Mouse (Mus musculus) myocyte (in vitro differentiated cells): Measurements from ENCODE around the gene Actn2. TPM values are rescaled to one million over a fixed set of nuclear protein-coding genes. Genes with fewer than 3 reads are reported as not detected.

Experiments
- H3K27me3 ChIP-seq: one replicate; pipeline ENCODE4 v1.6.1; 2011; ENCODE audit not compliant: control insufficient read depth, insufficient read depth, insufficient read length
- H3K36me3 ChIP-seq: one replicate; pipeline ENCODE4 v1.6.1; 2011; ENCODE audit not compliant: control insufficient read depth, insufficient read depth
- H3K4me2 ChIP-seq: one replicate; pipeline ENCODE4 v1.6.1; 2011; ENCODE audit warnings: low read depth, control low read depth
- H3K4me3 ChIP-seq: one replicate; pipeline ENCODE4 v1.5.1; 2011; ENCODE audit warnings: mild to moderate bottlenecking, control low read depth, moderate library complexity
- H3K79me2 ChIP-seq: one replicate; pipeline ENCODE4 v1.6.1; 2011; ENCODE audit not compliant: control insufficient read depth, insufficient read depth
- H3ac ChIP-seq: one replicate; pipeline ENCODE4 v1.6.1; 2011; ENCODE audit not compliant: control insufficient read depth, insufficient read length
- CEBPB ChIP-seq: IDR thresholded peaks from 2 replicates; pipeline ENCODE4 v1.6.1; 2011; ENCODE audit warnings: mild to moderate bottlenecking, moderate library complexity; ENCODE audit not compliant: poor library complexity, insufficient read depth, severe bottlenecking
- E2F4 ChIP-seq: IDR thresholded peaks from one replicate; pipeline ENCODE4 v1.6.1; 2011; ENCODE audit warnings: mild to moderate bottlenecking, control low read depth, moderate library complexity; ENCODE audit not compliant: insufficient read depth
- MAX ChIP-seq: IDR thresholded peaks from one replicate; pipeline ENCODE4 v1.6.1; 2011; ENCODE audit warnings: low read depth, mild to moderate bottlenecking, control low read depth
- MYOD1 ChIP-seq, 3 experiments: IDR thresholded peaks; one replicate each; pipeline ENCODE4 v1.6.1; 2011; ENCODE audit warnings: control low read depth in 2 of 3, low read depth in 2 of 3, mild to moderate bottlenecking in 2 of 3, moderate library complexity in 1 of 3; ENCODE audit not compliant: insufficient read length in 2 of 3, control insufficient read depth in 1 of 3
- MYOG ChIP-seq, 3 experiments: IDR thresholded peaks; one replicate each; pipeline ENCODE4 v1.6.1; 2011; ENCODE audit warnings: control low read depth in 2 of 3, low read depth in 2 of 3, mild to moderate bottlenecking in 2 of 3; ENCODE audit not compliant: insufficient read length in 2 of 3, control insufficient read depth in 1 of 3, insufficient read depth in 1 of 3
- POLR2A ChIP-seq: IDR thresholded peaks from one replicate; pipeline ENCODE4 v1.6.1; 2011; ENCODE audit warnings: low read depth, mild to moderate bottlenecking, control low read depth, moderate library complexity; ENCODE audit not compliant: insufficient read length
- POLR2AphosphoS2 ChIP-seq: IDR thresholded peaks from one replicate; pipeline ENCODE4 v1.6.1; 2011; ENCODE audit warnings: low read depth, control low read depth; ENCODE audit not compliant: insufficient read length
- REST ChIP-seq: IDR thresholded peaks from one replicate; pipeline ENCODE4 v1.6.1; 2011; ENCODE audit warnings: mild to moderate bottlenecking, control low read depth, moderate library complexity; ENCODE audit not compliant: insufficient read depth, insufficient read length
- SRF ChIP-seq: IDR thresholded peaks from one replicate; pipeline ENCODE4 v1.6.1; 2011; ENCODE audit warnings: low read depth; ENCODE audit not compliant: control insufficient read depth, insufficient read length
- TCF12 ChIP-seq: IDR thresholded peaks from one replicate; pipeline ENCODE4 v1.6.1; 2011; ENCODE audit warnings: mild to moderate bottlenecking, control low read depth; ENCODE audit not compliant: poor library complexity, insufficient read depth, severe bottlenecking
- TCF3 ChIP-seq: IDR thresholded peaks from one replicate; pipeline ENCODE4 v1.6.1; 2011; ENCODE audit warnings: low read depth, control low read depth; ENCODE audit not compliant: insufficient read length
- USF1 ChIP-seq: IDR thresholded peaks from one replicate; pipeline ENCODE4 v1.6.1; 2011; ENCODE audit warnings: low read depth, mild to moderate bottlenecking, control low read depth, moderate library complexity
- polyA plus RNA-seq: library from polyadenylated mRNA; unstranded; fragments of >200 nt; fragmentation: generic; extraction: Trizol; gene quantifications from one replicate; pipeline ENCODE4 v1.2.1, GENCODE M21; 2012; ENCODE audit warnings: missing spikeins

Gene Actn2
- polyA plus RNA-seq, result 147 TPM

GRCm38 (mm10) chr13:12340183-12340975 is at the start of gene Actn2:
TSS of gene Actn2 (minus strand) at chr13:12340760.
- Histone ChIP-seq H3ac (no peak within 1 kb of the TSS), H3K4me3 (peak within 1 kb of the TSS; percentile 15), H3K4me2 (peak within 1 kb of the TSS; percentile 54), H3K27me3 (no peaks in the 10 kb centered on the region), H3K79me2 (no peaks in the 10 kb centered on the region), H3K36me3 (no peaks in the 10 kb centered on the region)
- no peak for TF ChIP-seq REST
- TF ChIP-seq E2F4, result no peak
- TF ChIP-seq POLR2AphosphoS2, result no peak
- TF ChIP-seq POLR2A, result peak; percentile 51
- TF ChIP-seq SRF, result no peak
- no peak for TF ChIP-seq USF1

- TF ChIP-seq MYOD1 (IDR thresholded peaks at IDR 0.05; ENCODE audit: control insufficient read depth in 1 of 3, insufficient read length in 2 of 3, low read depth in 2 of 3) (no peak), CEBPB (no peak), TCF3 (no peak), MAX (no peak), E2F4 (no peak), SRF (no peak), POLR2AphosphoS2 (no peak), TCF12 (no peak)
- H3K27me3 ChIP-seq, result no peaks in the 10 kb centered on the region
These were observed 45.7 kb upstream of the Actn2 start for GRCm38 (mm10) chr13:12386286-12386685.

DNA sequence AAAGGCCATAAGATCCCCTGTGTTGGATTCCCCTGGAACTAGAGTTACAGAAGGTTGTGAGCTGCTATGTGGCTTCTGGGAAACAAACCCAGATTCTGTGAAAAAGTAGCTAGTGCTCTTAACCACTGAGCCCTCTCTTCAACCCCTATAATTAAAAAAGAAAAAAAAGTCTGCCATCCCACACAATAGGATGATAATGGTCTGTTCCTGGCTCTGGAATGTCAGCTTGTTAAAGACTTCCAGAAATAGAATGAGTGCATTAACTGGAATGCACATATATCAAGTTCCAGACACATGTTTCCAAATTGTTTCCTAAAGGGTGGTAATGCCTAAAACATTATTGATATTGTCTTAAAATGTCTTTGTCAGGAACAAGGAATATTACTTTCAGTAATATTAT is 44.2 kb upstream of the Actn2 start:
- H3ac ChIP-seq, result no peak overlapping the region
- no peak overlapping the region for H3K4me3 ChIP-seq
- peak overlapping the region; percentile 14 for H3K4me2 ChIP-seq
- H3K79me2 ChIP-seq, result no peaks in the 10 kb centered on the region
- TF ChIP-seq USF1 (no peak), E2F4 (no peak), TCF12 (no peak), MYOD1 (IDR thresholded peaks at IDR 0.05; ENCODE audit: control insufficient read depth in 1 of 3, insufficient read length in 2 of 3, low read depth in 2 of 3) (no peak), POLR2A (no peak), CEBPB (no peak), MAX (no peak), MYOG (IDR thresholded peaks at IDR 0.05; ENCODE audit: control insufficient read depth in 1 of 3, insufficient read depth in 1 of 3, insufficient read length in 2 of 3, low read depth in 2 of 3) (no peak), POLR2AphosphoS2 (no peak)
- no peaks in the 10 kb centered on the region for H3K27me3 ChIP-seq
- no peaks in the 10 kb centered on the region for H3K36me3 ChIP-seq

More at GRCm38 (mm10) chr13:12386286-12386685, 45.7 kb upstream of the Actn2 start:
- no peak overlapping the region for H3ac ChIP-seq
- H3K36me3 ChIP-seq, result no peaks in the 10 kb centered on the region
- no peak overlapping the region for H3K4me3 ChIP-seq
- H3K79me2 ChIP-seq, result no peaks in the 10 kb centered on the region
- H3K4me2 ChIP-seq, result no peak overlapping the region

GRCm38 (mm10) chr13:12376778-12377177 is 36.2 kb upstream of the Actn2 start:
- Histone ChIP-seq H3K79me2 (no peaks in the 10 kb centered on the region), H3ac (no peak overlapping the region), H3K4me3 (no peak overlapping the region), H3K36me3 (no peaks in the 10 kb centered on the region), H3K4me2 (no peak overlapping the region), H3K27me3 (no peaks in the 10 kb centered on the region)
- peak in 2 of 3 experiments; percentile 48 to 80 for TF ChIP-seq MYOD1 (IDR thresholded peaks at IDR 0.05; ENCODE audit: control insufficient read depth in 1 of 3, insufficient read length in 2 of 3, low read depth in 2 of 3)
- TF ChIP-seq SRF, result no peak
- TF ChIP-seq POLR2AphosphoS2, result no peak
- TF ChIP-seq TCF3, result no peak
- TF ChIP-seq POLR2A, result no peak
- no peak for TF ChIP-seq E2F4
- no peak for TF ChIP-seq MAX
- no peak for TF ChIP-seq TCF12
- TF ChIP-seq MYOG (IDR thresholded peaks at IDR 0.05; ENCODE audit: control insufficient read depth in 1 of 3, insufficient read depth in 1 of 3, insufficient read length in 2 of 3, low read depth in 2 of 3), result peak in 2 of 3 experiments; percentile 54 to 61
- no peak for TF ChIP-seq REST
- no peak for TF ChIP-seq CEBPB
- no peak for TF ChIP-seq USF1

- no peaks in the 10 kb centered on the region for H3K36me3 ChIP-seq
- H3K4me3 ChIP-seq, result no peak overlapping the region
- no peaks in the 10 kb centered on the region for H3K79me2 ChIP-seq
- no peak overlapping the region for H3ac ChIP-seq
- TF ChIP-seq CEBPB (no peak), TCF3 (no peak), USF1 (no peak), POLR2AphosphoS2 (no peak), MYOD1 (IDR thresholded peaks at IDR 0.05; ENCODE audit: control insufficient read depth in 1 of 3, insufficient read length in 2 of 3, low read depth in 2 of 3) (no peak), POLR2A (no peak), E2F4 (no peak), SRF (no peak), MAX (no peak), TCF12 (no peak), REST (no peak), MYOG (IDR thresholded peaks at IDR 0.05; ENCODE audit: control insufficient read depth in 1 of 3, insufficient read depth in 1 of 3, insufficient read length in 2 of 3, low read depth in 2 of 3) (no peak)
- H3K27me3 ChIP-seq, result no peaks in the 10 kb centered on the region
- no peak overlapping the region for H3K4me2 ChIP-seq
These were observed 32.2 kb upstream of the Actn2 start for GRCm38 (mm10) chr13:12372755-12373154.
